Mouse (Mus musculus): ENCODE data around the gene Tshz2. TPM values are rescaled to one million over a fixed set of nuclear protein-coding genes. Genes with fewer than 3 reads are reported as not detected.

The Tshz2 gene
- total RNA-seq, 2 experiments from 2014 or later, result not detected

DNA sequence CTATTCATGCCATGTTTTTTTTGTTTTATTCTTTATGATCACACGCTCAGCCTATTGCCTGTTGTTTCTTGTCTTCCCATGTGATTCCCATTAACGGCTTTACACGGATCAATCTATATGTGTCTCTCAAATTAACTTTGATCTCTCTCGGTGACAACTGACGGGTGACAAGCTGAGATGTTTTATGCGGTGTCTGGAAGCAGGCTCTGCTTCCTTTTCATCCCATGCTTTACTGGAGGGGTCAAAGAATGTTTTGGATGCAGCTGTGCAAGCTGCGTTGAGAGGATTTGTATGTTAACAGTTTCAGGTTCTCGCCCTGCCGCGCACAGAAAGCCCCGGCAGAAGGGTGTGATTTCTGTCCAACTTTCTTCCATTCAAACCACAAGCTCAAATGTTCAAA lies 155.1 kb downstream of the Tshz2 start:
- no peak for ATAC-seq (replicated peaks; ENCODE audit: low FRiP score, poor library complexity, severe bottlenecking)

DNA sequence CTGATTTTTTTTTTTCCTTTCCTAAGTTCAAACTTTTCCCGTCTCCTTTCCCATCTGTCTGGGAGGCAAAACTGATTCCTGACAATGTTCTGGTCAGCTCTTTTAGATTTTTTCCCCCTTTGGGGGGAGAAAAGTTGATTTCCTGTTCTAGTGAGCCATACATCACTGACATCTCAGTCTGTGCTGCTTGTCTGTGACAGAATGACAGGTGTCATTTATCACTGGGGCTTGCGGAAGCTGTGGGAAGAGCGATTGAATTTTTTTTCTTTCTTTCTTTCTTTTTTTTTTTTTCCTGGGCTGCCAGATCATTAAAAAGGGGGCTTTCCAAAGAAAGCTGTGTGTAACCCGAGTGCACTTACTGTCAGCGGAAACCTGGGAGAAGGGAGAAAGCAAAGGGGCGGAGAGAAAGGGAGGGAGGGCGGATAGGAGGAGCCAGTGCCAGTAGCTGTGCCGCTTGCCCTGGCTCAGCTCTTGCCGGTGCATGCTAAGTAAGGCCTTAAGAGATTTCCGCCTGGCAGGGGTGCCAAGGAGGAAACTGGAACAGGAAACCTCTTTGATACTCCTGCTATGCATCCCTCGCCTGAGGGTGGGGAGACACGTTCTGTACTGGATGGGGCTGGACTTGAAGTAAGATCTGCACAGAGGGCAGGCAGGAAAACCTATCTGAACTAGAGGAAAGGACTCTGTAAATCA lies 157.8 kb downstream of the Tshz2 start:
- ATAC-seq (replicated peaks; ENCODE audit: low FRiP score, poor library complexity, severe bottlenecking), result no peak

DNA sequence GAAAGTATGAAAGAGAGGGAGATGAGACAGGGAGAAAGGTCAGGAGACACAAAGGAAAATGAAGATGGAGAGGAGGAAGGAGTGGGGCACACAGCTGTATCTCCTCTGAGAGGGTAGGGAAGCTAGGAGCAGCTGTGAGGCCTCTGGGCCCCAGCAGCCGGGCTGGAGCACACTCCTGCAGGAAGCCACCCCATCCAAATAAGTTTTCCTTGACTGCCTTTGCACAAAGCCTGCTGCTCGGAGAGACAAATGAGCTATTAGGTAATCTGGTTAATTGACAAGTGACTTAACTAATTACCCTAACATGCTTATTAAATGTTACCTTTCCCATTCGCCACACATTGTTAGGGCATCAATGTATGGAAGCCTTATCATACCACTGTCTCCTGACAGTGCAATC lies 159.9 kb downstream of the Tshz2 start:
- no peak for ATAC-seq (replicated peaks; ENCODE audit: low FRiP score, poor library complexity, severe bottlenecking)

DNA sequence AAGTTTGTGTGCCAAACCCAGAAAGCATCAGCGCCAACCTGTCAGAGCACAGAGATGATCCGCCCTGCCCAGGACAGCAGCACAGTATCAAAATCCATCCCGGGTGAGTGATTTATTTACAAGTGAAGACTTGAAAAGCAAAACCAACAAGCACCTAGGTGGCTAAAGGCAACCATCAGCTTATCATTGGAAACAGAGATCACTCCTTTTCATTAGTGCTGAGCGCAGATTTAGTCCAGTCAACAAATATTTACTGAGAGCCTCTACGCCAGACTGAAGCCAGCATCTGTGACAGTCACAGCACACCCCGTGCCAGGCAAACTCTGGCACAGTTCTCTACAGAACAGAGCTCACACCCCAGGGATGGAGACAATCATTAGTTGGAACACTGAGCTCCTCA lies 169.4 kb downstream of the Tshz2 start:
- ATAC-seq (replicated peaks; ENCODE audit: low FRiP score, poor library complexity, severe bottlenecking), result no peak

DNA sequence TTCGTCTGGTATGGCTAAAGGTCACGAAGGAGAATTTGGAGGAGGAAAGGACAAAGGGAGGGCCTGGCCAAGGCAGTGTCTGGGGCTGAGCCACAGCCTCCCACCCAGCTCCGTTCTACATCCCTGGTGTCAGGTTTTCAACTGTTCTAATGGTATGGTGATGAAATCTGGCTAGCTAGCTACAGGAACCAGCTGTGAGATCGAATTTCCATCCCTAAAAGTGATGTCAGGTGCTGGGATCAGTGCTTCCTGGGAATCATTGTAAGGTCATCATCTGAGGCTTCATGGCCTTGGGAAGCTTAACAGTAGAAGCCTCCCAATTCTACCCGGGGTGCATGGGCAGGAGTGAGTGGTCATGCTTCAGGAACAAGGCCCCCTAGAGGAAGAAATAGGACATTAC lies 171.6 kb downstream of the Tshz2 start:
- ATAC-seq (replicated peaks; ENCODE audit: low FRiP score, poor library complexity, severe bottlenecking), result no peak

DNA sequence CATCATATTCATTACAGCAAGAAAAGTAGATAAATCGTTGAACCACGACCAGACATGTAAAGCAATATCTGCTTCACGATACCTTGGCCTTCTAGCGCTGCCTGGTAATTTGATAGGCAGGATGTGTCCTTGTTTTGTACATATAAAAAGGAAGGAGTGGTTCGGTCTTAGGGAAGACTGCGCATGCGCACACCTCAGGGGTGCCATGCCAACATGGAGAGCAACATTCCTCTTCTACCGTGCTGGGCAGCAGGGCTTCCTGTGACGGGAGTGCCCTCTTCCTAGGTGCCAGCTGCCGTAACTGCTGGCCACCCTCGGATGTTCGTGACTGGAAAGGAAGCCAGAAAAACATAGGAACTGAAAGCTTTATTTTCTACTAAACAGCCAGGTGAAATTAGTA lies 172.7 kb downstream of the Tshz2 start:
- no peak for ATAC-seq (replicated peaks; ENCODE audit: low FRiP score, poor library complexity, severe bottlenecking)

DNA sequence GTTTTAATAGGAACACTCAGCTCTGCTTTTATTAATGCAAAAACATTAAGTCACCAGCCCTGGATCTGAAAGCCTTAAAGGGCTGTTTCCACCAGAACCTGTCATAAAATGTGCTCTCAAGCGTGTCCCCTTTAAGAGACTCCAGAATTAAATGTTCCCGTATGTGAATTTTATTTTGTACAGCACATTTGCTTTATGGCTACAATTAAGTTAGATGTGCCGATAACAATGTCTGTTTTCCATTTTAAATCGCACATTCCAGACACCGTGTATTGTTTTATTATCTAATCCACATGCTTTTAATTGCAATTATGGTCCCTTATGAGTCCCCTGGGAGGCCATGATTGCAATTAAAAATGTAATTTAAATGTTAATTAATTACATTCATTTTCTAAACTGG lies 178.8 kb downstream of the Tshz2 start:
- ATAC-seq (replicated peaks; ENCODE audit: low FRiP score, poor library complexity, severe bottlenecking), result no peak

DNA sequence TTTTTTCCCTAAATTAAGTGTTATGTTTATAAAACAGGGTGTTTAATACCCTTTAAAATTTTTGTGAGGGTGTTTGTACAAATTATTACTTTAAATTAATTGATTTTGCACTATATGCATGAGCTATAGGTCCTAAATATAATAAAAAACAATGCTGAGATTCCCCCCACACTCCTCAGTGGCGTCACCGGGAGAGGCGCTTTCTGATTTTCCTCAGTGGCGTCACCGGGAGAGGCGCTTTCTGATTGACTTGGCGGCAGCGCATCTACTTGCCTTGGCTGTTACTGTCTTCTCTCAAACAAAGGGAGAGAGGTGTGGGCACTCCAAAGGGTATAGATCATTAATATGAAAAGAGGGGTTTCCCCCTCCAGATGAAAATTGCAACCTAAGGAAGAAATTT lies 179.2 kb downstream of the Tshz2 start:
- ATAC-seq (replicated peaks; ENCODE audit: low FRiP score, poor library complexity, severe bottlenecking), result no peak

DNA sequence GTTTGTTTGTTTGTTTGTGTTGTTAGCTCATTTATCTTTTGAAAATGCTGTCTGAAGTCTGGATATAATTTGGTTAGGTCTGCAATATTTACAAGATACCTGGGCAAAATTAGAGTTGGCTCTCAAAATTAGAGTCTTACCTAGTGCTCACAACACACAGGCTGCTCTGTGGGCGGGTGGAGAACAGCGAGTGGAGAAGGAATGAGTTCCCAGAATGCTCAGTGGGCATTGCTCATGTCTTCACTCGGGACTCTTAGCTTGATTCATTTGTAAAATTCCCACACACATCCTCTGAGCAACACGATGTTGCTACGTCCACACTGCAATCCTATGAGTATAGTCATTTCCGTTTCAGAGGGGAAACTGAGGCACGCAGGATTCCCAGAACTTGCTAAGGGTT lies 180.1 kb downstream of the Tshz2 start:
- no peak for ATAC-seq (replicated peaks; ENCODE audit: low FRiP score, poor library complexity, severe bottlenecking)

DNA sequence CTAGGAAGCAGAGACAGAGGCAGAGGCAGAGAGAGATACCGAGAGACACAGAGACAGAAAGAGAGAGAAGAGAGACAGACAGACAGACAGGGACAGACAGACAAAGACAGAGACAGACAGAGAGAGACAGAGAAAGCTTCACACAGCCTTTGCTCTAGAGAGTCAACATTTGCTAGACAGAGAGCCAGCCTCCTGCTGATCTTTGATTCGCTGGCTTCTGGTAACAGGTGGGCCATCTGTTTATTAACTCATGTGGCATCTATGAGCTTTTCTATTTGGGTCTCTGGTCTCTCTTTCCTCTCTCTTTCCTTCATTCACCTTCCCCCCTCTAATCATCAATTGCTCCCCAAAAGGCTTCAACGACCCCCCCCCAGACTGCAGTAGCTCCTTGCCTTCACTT lies 181.5 kb downstream of the Tshz2 start:
- no peak for ATAC-seq (replicated peaks; ENCODE audit: low FRiP score, poor library complexity, severe bottlenecking)

DNA sequence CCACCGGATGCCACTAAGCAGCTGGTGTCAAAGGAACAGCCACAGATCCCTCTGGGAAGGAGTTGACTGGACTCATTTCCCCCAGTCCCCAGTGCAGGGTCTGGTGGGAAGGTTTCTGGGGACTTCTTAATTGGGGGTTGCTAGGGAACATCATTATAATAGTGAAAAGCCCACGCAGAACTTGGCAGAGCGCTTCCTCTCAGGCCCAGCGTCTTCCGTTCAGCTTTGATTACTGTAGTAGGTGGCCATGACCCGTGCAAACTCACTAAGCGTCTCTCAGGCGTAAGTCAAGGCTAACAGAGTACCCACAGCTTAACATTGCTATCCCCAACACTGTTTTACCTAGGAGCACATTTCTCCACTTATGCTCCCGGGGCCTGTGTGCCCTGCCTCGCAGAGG lies 181.9 kb downstream of the Tshz2 start:
- no peak for ATAC-seq (replicated peaks; ENCODE audit: low FRiP score, poor library complexity, severe bottlenecking)

DNA sequence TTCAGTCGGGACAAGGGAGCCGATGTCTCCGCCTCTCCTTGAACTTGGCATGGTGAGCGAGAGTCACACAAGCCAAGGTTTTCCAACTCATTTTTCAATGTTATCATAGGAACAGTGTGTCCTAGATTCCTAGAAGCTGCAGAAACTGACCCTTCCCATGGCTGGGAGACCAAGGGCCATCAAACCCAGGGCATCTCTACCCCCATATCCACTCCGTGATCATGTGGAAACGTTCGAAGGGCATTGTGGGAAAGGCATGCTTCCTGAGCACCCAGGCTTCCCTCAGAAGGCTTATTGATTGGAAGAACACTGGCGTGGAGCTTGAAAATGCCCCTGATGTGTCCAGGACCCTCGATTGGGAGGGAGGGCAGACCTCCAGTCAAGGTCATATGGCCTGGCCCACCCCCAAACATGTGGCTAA lies 188.2 kb downstream of the Tshz2 start:
- ATAC-seq (replicated peaks; ENCODE audit: low FRiP score, poor library complexity, severe bottlenecking), result no peak

DNA sequence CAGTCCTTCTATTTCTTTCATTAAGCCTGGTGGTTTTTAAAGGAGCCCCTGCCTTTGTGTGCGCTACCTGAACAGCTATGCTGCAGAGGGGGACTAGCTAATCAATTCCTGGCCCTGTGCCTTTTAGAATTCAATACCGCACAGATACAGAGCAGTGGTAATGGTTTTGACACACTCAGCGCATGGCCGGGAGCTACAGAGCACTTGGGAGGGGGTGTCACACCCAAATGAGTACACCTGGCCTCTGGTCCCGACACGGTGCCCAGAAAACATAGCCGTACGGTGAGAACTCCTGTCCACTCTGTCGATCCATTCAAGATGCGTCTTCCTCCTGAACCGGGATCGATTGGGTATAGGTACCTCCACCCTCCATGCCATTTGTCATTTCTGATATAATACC lies 193.1 kb downstream of the Tshz2 start:
- no peak for ATAC-seq (replicated peaks; ENCODE audit: low FRiP score, poor library complexity, severe bottlenecking)

DNA sequence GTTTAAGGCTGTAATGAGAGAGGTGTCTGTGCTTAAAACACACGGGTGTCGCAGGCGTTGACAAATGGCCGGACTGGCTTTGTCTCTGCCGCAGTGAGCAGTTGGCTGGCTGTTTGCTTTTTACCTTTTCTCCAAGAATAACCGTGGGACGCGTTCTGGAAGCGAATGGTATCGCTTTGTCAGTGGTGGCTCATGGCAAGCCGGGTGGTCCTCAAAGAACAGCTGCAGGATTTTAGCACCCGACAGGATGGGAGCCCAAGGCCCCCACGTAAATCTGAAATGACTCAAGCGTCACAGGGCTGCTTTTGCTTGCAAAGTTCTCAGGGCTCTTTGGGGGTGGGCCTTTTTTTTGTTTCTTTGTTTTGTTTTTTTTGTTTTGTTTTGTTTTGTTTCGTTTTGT lies 193.5 kb downstream of the Tshz2 start:
- no peak for ATAC-seq (replicated peaks; ENCODE audit: low FRiP score, poor library complexity, severe bottlenecking)

DNA sequence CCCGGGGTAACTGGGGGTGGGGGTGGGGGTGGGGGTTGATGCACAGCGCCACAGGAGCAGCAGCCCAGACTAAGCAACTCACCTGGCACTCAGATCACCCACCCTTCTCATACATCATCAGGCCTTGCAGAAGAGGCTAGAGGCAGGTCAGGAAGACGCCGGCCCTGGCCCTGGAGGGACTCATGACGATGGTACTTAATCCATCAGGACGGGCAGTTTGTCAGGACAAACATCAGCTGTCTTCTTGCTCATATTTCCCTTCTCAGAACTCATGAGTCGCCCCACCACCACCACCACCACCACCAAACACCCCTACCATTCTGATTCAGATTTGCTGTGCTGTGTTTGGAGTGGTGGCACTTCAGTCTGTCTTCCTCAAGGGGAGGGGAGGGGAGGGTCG lies 194.0 kb downstream of the Tshz2 start:
- ATAC-seq (replicated peaks; ENCODE audit: low FRiP score, poor library complexity, severe bottlenecking), result no peak

DNA sequence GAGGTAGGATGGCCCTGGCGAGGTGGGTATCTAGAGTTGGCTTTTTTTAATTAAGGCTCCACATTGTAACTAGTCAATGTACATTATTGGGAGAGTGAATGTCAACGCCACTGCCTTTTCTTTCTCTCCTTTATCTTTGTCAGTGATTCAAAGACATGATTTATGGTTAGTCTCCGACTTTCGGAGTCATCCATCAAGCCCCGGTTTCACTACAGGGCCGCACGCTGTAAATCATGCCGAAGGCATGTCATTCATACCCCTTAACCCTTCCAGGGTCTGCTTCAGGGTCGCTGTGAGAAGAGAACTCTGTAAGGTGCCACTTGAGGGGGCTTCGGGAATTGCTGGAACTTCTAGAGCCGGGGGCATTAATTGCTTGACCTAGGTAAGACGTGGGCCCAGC lies 199.4 kb downstream of the Tshz2 start:
- no peak for ATAC-seq (replicated peaks; ENCODE audit: low FRiP score, poor library complexity, severe bottlenecking)

DNA sequence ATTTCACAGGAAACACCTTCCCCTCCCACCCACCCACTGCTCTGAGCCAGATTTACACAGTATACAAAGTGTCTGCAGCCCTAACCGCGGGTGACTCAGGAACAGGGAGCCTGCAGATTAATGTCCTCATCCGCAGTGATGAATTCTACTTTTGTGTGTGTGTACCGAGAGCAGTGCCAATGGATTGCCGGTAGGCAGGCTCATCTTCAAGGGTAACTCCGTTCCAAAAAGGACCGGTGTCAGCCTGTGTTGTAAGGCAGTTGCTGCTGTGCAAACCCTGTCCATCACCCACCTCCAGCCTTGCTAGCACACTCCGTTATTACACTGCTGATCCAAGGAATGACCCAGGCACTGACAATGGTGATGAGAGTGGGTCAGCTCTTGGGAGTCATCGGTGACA lies 200.8 kb downstream of the Tshz2 start:
- no peak for ATAC-seq (replicated peaks; ENCODE audit: low FRiP score, poor library complexity, severe bottlenecking)

DNA sequence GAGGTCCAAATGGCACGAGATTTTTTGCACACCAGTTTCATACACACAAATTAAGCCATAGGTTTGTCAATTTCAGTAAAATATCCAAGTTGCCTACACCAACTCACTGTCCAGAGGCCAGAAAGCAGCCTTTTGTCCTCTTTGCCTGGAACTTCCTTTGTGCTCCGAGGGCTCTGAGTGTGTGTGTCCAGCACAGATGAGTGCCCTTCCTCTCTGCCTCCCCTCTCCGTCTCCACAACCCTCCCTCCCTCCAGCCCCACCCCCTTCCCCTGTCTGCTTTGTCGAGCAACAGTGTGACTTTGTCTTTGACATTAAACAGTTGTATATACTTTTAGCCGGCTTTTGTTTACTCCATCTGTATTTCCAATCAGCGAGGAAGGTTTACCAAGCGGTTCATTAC lies 201.8 kb downstream of the Tshz2 start:
- ATAC-seq (replicated peaks; ENCODE audit: low FRiP score, poor library complexity, severe bottlenecking), result no peak

DNA sequence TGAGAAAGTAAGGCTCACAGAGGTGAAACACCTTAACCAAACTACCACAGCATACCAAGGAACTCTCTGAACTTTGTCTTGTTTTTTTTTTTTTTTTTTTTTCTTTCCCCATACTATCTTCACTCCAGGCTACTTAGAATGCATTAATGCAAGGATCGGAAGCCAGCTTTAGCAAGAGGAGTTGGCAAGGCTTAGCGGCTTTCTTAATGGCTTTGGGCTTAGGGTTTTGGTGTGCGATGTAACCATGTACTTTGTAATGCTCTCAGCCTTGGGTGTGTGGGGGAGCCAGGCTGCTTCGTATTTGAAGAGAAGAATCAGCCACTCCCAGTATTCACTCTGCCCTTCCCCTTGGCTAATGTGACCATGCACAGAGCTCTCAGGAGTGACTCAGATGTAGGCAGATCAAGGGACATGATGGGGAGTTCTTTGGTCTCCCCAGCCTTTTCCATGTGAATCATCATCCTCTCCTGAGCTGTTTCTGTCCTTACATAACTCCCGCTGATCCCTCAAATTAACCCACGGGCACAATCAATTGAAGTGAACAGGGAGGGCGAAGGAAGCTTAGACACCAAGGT lies 204.3 kb downstream of the Tshz2 start:
- ATAC-seq (replicated peaks; ENCODE audit: low FRiP score, poor library complexity, severe bottlenecking), result no peak

DNA sequence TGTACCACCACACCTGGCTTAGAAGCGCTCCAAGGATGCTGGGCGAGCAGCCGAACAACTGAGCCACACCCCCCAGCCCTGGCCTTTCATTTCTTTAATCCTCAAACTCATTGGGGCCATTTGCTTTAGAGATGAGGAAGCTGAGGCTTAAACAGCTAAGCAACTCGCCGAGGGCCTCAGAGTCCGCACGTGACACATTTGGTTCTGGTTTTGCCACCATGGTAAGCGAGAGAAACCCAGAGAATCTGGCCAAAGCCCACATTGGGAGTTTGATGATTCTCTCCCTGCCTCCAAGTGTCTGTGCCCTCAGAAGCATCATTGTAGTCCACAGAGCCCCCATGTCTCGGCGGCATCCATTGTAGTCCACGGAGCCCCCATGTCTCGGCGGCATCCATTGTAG lies 205.7 kb downstream of the Tshz2 start:
- ATAC-seq (replicated peaks; ENCODE audit: low FRiP score, poor library complexity, severe bottlenecking), result no peak

DNA sequence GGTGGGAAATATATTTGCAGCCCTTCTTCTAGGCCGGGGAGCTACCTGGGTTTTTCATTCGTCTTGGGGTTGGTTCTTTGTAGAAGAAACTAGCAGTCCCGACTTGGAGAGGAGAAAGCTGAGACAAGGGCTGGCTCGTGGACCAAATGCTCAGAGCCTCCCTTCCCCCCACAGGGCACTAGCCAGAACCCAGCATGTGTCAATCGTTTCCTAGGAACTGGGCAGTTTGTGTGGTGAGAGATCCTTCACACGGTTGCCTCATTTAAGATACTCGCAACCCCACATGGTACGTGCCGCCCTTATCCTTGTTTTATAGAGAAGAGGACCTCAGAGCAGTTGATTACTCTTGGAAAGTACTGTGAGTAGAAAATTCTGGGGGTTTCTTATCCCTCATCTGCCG lies 208.6 kb downstream of the Tshz2 start:
- no peak for ATAC-seq (replicated peaks; ENCODE audit: low FRiP score, poor library complexity, severe bottlenecking)

DNA sequence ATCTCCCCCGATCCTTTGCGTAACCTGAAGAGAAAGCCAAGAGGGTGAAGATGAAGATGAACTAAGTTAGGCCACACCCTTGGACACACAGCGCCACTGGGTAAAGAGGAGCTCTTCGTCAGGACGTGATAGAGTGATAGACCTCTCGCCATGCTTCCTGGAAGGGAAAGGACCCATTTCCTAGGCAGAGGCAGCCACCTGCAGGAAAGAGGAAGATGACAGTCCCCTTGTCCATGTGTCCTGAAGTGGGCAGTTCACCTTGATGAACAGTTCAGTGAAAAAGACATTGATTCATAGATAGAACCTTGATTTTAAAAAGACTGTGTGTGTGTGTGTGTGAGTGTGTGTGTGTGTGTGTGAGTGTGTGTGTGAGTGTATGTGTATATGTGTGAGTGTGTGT lies 209.7 kb downstream of the Tshz2 start:
- ATAC-seq (replicated peaks; ENCODE audit: low FRiP score, poor library complexity, severe bottlenecking), result no peak
